Mouse (Mus musculus) CH12.LX (cell line): Measurements from ENCODE around the gene Abcb8.

ENCODE experiments used
- CTCF ChIP-seq, 2 experiments: IDR thresholded peaks in 1 of 2; conservative IDR thresholded peaks in 1 of 2; 2 replicates each; pipeline ENCODE4 v1.5.1; 2011 to 2012; ENCODE audit warnings: low read depth in 2 of 2, low read length in 2 of 2, improper control_type of control experiment in 1 of 2, inconsistent platforms in 1 of 2, mild to moderate bottlenecking in 1 of 2, moderate library complexity in 1 of 2
- E2F4 ChIP-seq: IDR thresholded peaks from 2 replicates; pipeline ENCODE4 v1.6.1; 2011; ENCODE audit warnings: low read depth, low read length, improper control_type of control experiment; ENCODE audit not compliant: insufficient replicate concordance
- EP300 ChIP-seq: IDR thresholded peaks from 2 replicates; pipeline ENCODE4 v1.6.1; 2011; ENCODE audit warnings: low read length, improper control_type of control experiment
- ETS1 ChIP-seq: conservative IDR thresholded peaks from 2 replicates; pipeline ENCODE4 v1.6.1; 2012; ENCODE audit warnings: low read depth, mild to moderate bottlenecking, inconsistent platforms, low read length, improper control_type of control experiment, moderate library complexity
- MAX ChIP-seq: IDR thresholded peaks from 2 replicates; pipeline ENCODE4 v1.6.1; 2011; ENCODE audit warnings: low read length, improper control_type of control experiment
- MXI1 ChIP-seq: IDR thresholded peaks from 2 replicates; pipeline ENCODE4 v1.6.1; 2011; ENCODE audit warnings: mild to moderate bottlenecking, low read depth, low read length, improper control_type of control experiment
- POLR2A ChIP-seq: IDR thresholded peaks from 2 replicates; pipeline ENCODE4 v1.6.1; 2011; ENCODE audit warnings: low read depth, mild to moderate bottlenecking, improper control_type of control experiment, low read length
- RCOR1 ChIP-seq: conservative IDR thresholded peaks from 2 replicates; pipeline ENCODE4 v1.6.1; 2012; ENCODE audit warnings: low read depth, mild to moderate bottlenecking, inconsistent platforms, low read length, improper control_type of control experiment
- UBTF ChIP-seq: IDR thresholded peaks from 2 replicates; pipeline ENCODE4 v1.6.1; 2012; ENCODE audit warnings: low read depth, mild to moderate bottlenecking, inconsistent platforms, low read length, improper control_type of control experiment, moderate library complexity
- USF1 ChIP-seq: IDR thresholded peaks from 2 replicates; pipeline ENCODE4 v1.6.1; 2014; ENCODE audit warnings: low read depth, mild to moderate bottlenecking, inconsistent platforms, low read length, improper control_type of control experiment
- ZNF384 ChIP-seq: IDR thresholded peaks from 2 replicates; pipeline ENCODE4 v1.6.1; 2012; ENCODE audit warnings: low read depth, low read length, improper control_type of control experiment, inconsistent platforms

- TF ChIP-seq ZNF384 = no peak
- TF ChIP-seq POLR2A = no peak
- TF ChIP-seq CTCF (conservative IDR thresholded peaks at IDR 0.05 in 1 of 2, IDR thresholded peaks at IDR 0.05 in 1 of 2; ENCODE audit: low read depth in 2 of 2, low read length in 2 of 2) = no peak
- TF ChIP-seq RCOR1 = no peak
- no peak for TF ChIP-seq EP300
- TF ChIP-seq E2F4 = no peak
- no peak for TF ChIP-seq MXI1
- TF ChIP-seq MAX = no peak
- TF ChIP-seq ETS1 = no peak
- TF ChIP-seq USF1 = no peak
- TF ChIP-seq UBTF = no peak
Observed at GRCm38 (mm10) chr5:24426037-24426432, 32.6 kb downstream of the Abcb8 start.
